Mouse (Mus musculus): Measurements from ENCODE around the gene Wfdc17. TPM values are rescaled to one million over a fixed set of nuclear protein-coding genes. Genes with fewer than 3 reads are reported as not detected.

Gene Wfdc17
- total RNA-seq, 2 experiments from 2014 or later = not detected

GRCm38 (mm10) chr11:83713925-83714324 is 10.1 kb downstream of the Wfdc17 start:
- no peak overlapping the region for H3K27ac ChIP-seq
- intact Hi-C loops (cut with DNase I) = no loop called here
- no peak overlapping the region for H3K4me3 ChIP-seq
- no peak for DNase-seq (ENCODE audit: extremely low spot score in 1 of 2, low spot score in 2 of 2)
- TF ChIP-seq CTCF (IDR thresholded peaks at IDR 0.05) = no peak

GRCm38 (mm10) chr11:83717042-83717665 is 13.4 kb downstream of the Wfdc17 start:
- Histone ChIP-seq H3K4me3 (no peak overlapping the region), H3K27ac (no peak overlapping the region)
- no peak for DNase-seq (ENCODE audit: extremely low spot score in 1 of 2, low spot score in 2 of 2)
- no peak for TF ChIP-seq CTCF (IDR thresholded peaks at IDR 0.05)
- intact Hi-C loops (cut with DNase I) = no loop called here

DNA sequence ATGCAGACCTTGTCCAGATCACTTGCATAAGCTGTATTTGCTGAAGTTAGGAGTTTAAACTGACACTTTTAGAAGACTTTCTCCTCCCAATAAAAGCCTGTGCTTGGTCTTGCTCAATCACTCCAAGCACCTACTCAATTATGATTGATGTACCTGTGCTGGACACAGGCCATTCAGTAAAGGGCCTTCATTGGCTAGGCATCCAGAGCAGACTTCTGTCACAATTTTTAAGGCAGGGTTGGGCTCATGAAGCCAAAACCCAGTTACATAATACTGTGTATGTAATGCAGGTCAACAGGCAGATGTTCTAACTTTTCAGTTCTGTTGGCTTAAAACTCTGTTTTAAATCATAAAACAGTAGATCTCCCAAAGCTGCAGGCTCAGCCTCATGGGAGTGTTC is 17.0 kb downstream of the Wfdc17 start:
- intact Hi-C loops (cut with DNase I) = no loop called here
- Histone ChIP-seq H3K27ac (no peak overlapping the region), H3K4me3 (no peak overlapping the region)
- TF ChIP-seq CTCF (IDR thresholded peaks at IDR 0.05) = no peak
- DNase-seq (ENCODE audit: extremely low spot score in 1 of 2, low spot score in 2 of 2) = no peak

DNA sequence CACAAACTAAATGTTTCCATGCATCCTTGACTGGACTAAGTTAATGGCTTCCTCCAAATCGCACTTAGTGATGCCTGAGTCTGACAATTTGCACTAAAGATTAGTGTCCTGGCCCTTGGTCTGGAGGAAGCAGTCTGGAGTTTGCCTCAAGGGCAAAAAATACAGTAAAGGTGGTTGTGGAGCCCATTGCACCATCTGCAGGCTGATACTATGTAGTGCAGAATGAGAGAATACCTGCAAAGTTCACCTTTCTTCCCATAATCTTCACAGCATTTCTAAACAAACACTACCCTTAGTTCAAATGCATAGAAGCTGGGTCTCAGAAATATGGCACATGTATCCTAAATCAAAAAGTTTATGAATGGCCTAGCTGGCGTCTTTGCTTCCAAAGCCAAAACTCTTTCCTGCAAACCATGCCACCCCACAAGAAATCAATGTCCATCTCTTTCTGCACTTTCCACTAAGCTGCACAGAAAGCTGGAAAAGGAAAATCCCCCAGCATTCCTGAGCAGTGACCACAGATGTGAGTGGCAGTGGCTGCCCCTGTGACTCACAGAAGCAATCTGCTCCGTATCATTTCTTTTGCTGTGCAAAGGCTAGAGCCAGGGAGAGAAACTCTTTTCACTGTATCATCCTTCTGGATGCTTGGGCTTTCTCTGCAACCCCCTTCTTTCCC is 25.1 kb downstream of the Wfdc17 start:
- Histone ChIP-seq H3K4me3 (no peak overlapping the region), H3K27ac (no peak overlapping the region)
- peak; percentile 56 for TF ChIP-seq CTCF (IDR thresholded peaks at IDR 0.05)
- no peak for DNase-seq (ENCODE audit: extremely low spot score in 1 of 2, low spot score in 2 of 2)
- intact Hi-C loops (cut with DNase I) = no loop called here

- Histone ChIP-seq H3K27ac (no peak overlapping the region), H3K4me3 (no peak overlapping the region)
- no peak for DNase-seq (ENCODE audit: extremely low spot score in 1 of 2, low spot score in 2 of 2)
- intact Hi-C loops (cut with DNase I) = no loop called here
- TF ChIP-seq CTCF (IDR thresholded peaks at IDR 0.05) = no peak
Observed at GRCm38 (mm10) chr11:83731116-83731515, 27.3 kb downstream of the Wfdc17 start.

DNA sequence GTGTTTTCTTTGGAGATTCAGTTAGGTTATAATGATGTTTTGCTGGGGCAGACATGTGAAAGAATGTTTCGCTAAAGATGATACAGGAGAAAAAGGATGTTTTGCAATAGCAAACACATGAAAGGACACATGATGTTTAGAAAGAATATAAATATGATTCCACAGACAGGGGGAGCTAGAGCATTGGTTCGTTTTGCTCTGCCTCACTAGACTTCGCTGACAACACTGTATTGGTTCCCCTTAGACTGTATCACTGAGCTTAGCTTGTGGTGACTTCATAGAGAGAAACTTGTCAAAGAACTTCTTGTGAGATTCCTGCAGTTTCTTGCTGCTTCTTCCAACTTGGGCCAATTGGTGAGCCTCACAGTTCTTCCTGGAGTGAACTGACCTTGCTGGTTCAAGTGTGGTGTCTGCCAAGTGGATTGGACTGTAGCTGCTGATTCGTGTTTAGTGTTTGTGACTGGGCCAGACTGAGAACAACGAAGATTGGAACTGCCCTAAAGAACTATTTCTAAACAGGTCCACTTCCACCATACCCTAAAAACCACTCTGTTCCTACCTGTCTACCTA is 29.4 kb downstream of the Wfdc17 start:
- no peak overlapping the region for H3K27ac ChIP-seq
- DNase-seq (ENCODE audit: extremely low spot score in 1 of 2, low spot score in 2 of 2) = no peak
- H3K4me3 ChIP-seq = no peak overlapping the region
- intact Hi-C loops (cut with DNase I) = no loop called here
- TF ChIP-seq CTCF (IDR thresholded peaks at IDR 0.05) = no peak

DNA sequence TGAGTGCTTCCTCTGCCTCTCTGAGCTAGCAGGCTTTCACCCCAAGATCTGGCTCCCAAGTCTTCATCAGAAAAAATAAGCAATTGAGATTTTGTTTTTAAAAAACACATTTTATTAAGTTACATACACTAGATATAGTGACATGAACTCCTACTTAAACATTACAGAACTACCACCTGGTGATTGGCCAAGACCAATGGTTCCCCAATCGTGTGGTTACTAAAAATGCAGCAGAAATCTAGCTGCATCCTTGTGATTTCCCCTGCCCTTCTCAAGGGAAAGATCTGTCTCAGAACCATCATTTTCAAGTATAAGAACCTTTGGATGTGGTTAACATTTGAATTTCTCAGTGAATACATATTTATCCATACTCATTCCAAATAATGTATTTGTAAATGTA is 30.4 kb downstream of the Wfdc17 start:
- H3K27ac ChIP-seq = no peak overlapping the region
- intact Hi-C loops (cut with DNase I) = no loop called here
- TF ChIP-seq CTCF (IDR thresholded peaks at IDR 0.05) = no peak
- no peak for DNase-seq (ENCODE audit: extremely low spot score in 1 of 2, low spot score in 2 of 2)
- H3K4me3 ChIP-seq = no peak overlapping the region

DNA sequence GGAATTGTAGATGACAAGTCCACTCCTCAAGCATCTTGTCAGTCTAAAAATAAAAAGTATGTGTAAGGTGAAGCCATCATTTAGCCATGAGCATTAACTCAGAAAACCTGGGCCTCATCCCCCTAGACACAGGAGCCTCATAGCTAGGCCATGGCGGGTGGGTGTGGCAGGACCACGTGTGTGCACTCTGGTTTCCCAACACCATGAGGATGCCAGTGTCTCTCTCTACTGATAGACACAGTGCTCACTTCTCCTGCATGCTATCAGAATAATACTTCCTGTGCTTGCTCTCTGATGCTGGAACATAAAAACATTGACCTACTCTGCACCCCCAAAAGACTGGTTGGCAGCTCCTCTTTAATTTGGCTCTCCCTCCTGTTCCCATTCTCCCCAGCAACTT is 32.1 kb downstream of the Wfdc17 start:
- Histone ChIP-seq H3K4me3 (no peak overlapping the region), H3K27ac (no peak overlapping the region)
- intact Hi-C loops (cut with DNase I) = loop anchor here (5.0 kb wide), 1 partner anchor 99 kb away; no protein-coding TSS in a partner anchor
- TF ChIP-seq CTCF (IDR thresholded peaks at IDR 0.05) = no peak
- DNase-seq (ENCODE audit: extremely low spot score in 1 of 2, low spot score in 2 of 2) = no peak

DNA sequence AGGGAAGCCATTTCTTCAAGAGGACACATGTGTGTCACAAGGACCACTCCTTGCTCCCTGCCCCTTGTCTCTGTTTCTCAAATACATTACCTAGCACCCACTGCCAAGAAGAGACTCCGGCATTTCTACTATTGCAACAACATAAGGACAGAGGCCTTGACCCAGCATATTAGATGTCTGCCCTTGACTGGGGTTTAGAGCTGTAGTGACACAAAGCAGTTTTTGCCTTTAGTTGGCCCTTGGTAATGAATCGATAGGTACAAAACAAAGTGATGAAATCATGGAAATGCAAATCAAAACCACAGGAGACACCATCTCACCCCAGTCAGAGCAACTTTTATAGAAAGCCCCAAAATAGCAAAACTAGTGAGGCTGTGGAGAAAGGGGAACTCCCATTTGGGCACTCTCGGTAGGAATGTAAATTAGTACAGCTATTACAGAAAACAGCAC is 33.3 kb downstream of the Wfdc17 start:
- no peak overlapping the region for H3K4me3 ChIP-seq
- no peak overlapping the region for H3K27ac ChIP-seq
- no peak for TF ChIP-seq CTCF (IDR thresholded peaks at IDR 0.05)
- intact Hi-C loops (cut with DNase I) = loop anchor here (5.0 kb wide), 1 partner anchor 100 kb away; no protein-coding TSS in a partner anchor
- DNase-seq (ENCODE audit: extremely low spot score in 1 of 2, low spot score in 2 of 2) = no peak

DNA sequence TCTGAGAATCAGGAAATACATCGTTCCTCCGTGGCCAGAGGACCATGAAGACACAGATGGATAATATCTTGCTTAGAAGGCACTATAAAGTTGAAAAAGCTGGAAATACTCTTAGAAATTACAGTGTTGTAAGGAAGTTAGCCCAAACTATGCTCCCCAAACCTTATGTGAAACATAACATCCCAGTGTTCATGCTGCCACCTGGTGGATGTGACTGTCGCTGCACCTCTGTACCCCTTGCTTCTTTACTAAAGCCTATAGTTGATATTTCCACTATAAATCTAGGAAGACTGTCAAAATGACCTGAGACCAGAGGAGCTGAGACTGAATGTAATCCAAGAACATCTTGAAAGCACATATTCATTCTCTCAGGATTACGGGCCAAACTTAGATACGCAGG is 35.5 kb downstream of the Wfdc17 start:
- intact Hi-C loops (cut with DNase I) = loop anchor here (1.0 to 5.0 kb wide), 3 partner anchors 102 to 299 kb away; no protein-coding TSS in a partner anchor
- TF ChIP-seq CTCF (IDR thresholded peaks at IDR 0.05) = peak; percentile 93

GRCm38 (mm10) chr11:83740443-83740991 is 36.7 kb downstream of the Wfdc17 start:
- intact Hi-C loops (cut with DNase I) = no loop called here
- DNase-seq (ENCODE audit: extremely low spot score in 1 of 2, low spot score in 2 of 2) = no peak
- TF ChIP-seq CTCF (IDR thresholded peaks at IDR 0.05) = no peak
- no peak overlapping the region for H3K4me3 ChIP-seq
- H3K27ac ChIP-seq = no peak overlapping the region

More for the DNA sequence above, 35.5 kb downstream of the Wfdc17 start:
- no peak overlapping the region for H3K4me3 ChIP-seq
- H3K27ac ChIP-seq = no peak overlapping the region
- DNase-seq (ENCODE audit: extremely low spot score in 1 of 2, low spot score in 2 of 2) = peak; percentile 69 to 82

DNA sequence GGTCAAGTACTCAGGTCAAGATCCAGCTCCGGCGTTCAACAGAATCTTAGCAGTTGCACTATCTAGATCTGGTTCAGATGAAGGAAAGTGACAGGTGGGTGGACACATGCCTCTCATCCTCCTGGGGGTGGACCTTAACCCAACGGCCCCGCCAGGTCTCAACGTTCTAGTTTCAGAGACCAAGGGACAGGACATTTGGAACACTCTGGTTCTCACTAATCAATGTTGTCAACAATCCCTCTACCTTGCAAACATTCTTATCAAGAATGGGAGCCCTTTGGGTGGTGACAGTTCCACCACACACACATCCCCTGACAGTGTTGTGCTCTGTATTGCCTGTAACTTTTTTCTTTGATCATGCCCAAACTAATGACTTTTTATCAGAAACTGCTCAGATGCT is 38.0 kb downstream of the Wfdc17 start:
- intact Hi-C loops (cut with DNase I) = no loop called here
- no peak for DNase-seq (ENCODE audit: extremely low spot score in 1 of 2, low spot score in 2 of 2)
- no peak overlapping the region for H3K4me3 ChIP-seq
- H3K27ac ChIP-seq = no peak overlapping the region
- TF ChIP-seq CTCF (IDR thresholded peaks at IDR 0.05) = no peak
